Mouse (Mus musculus) thymus, adult 2 months (tissue): Measurements from ENCODE around the gene Fkbp5.

Experiments
- CTCF ChIP-seq: fragments of 200-500 bp; IDR thresholded peaks from 2 replicates; pipeline ENCODE4 v1.5.1; 2012; ENCODE audit warnings: mild to moderate bottlenecking, control low read depth, low read length, moderate library complexity, borderline replicate concordance; ENCODE audit not compliant: control insufficient read depth, poor library complexity, insufficient read depth; ENCODE audit errors: extremely low read depth
- POLR2A ChIP-seq: fragments of 200-500 bp; IDR thresholded peaks from 2 replicates; pipeline ENCODE4 v1.6.1; 2012; ENCODE audit warnings: mild to moderate bottlenecking, low read length, control low read depth, moderate library complexity; ENCODE audit not compliant: control insufficient read depth, poor library complexity, insufficient read depth; ENCODE audit errors: extremely low read depth

DNA sequence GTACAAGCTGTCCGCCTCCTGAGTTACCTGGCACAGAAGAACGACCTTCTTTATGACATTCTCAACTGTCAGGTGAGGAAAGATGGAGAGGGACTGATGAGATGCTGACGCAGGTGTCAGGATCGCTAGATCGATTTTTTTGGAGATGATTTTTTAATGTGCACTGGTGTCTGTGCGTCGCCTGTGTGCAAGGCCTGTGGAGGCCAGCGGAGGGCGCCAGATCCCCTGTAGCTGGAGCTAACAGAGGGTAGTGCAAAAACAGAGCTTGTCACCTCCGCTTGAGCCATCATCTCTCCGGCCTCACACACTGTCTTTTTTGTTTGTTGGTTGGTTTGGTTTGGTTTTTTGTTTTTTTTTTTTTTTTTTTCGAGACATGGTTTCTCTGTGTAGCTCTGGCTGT is 20.6 kb upstream of the Fkbp5 start:
- no peak for TF ChIP-seq CTCF
- TF ChIP-seq POLR2A = no peak
